Mouse (Mus musculus): ENCODE data around the gene Ift52. TPM values are rescaled to one million over a fixed set of nuclear protein-coding genes. Genes with fewer than 3 reads are reported as not detected.
A peak's percentile ranks its signal among the peaks of the same experiment; 100 is the strongest.

Ift52 gene
- polyA plus RNA-seq, 1 experiment from 2014 or later, result 55.3 TPM

DNA sequence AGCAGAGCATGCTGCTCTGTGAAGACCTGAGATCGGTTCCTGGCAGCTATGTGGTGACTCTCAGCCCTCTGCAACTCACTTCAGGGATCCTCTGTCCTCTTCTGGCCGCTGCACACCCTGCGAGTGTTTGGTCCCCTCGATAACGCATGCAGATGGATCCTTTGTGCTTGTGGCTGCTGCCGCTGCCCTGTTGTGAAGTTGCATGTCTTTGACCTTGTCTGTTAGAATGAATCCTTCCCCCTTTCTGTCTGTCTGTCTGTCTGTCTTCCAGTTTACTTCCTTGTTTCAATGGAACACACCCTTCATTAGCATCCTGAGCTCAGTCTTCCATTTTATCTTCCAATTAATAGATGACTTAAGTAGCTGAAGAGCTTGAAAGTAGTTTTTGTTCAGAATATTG is 49.2 kb downstream of the Ift52 start:
- Histone ChIP-seq H3K36me3 (ENCODE audit: insufficient read depth, low read length) (peaks cover 28% of the 10 kb centered on the region), H3K27ac (ENCODE audit: low read length) (no peak overlapping the region), H3K27me3 (ENCODE audit: insufficient read depth, low read length) (no peaks in the 10 kb centered on the region), H3K4me2 (replicated peaks; ENCODE audit: low read depth, low read length) (no peak overlapping the region), H3K4me1 (ENCODE audit: insufficient read depth, low read length) (no peaks in the 10 kb centered on the region), H3K9me3 (ENCODE audit: low read length) (no peaks in the 10 kb centered on the region), H3K9ac (replicated peaks; ENCODE audit: low read length) (no peak overlapping the region), H3K4me3 (ENCODE audit: low read length) (no peak overlapping the region)
- 87% methylated on average over 6 of the region's 6 CpGs for WGBS
- ATAC-seq (ENCODE audit: low FRiP score, low TSS enrichment), result no peak

DNA sequence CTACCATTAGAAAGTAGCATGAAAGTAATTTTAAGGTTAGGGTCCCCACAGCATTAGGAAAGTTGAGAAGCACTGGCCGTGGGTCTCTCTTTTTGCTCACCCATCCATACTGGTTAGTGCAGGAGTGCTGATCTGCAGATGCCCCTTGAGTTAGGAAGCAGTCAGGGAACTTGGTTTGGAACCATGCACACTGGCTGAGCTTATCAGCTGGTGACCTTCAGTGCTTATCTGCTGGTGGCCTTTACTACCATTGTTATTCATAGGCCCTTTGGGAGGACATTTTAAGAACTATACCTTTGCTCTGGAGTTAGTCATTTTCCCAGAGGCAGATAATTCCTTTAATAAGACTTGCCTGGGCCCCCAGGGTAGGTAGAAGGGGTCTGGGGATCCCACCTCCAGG is 50.1 kb downstream of the Ift52 start:
- no peak for ATAC-seq (ENCODE audit: low FRiP score, low TSS enrichment)
- no peak overlapping the region for H3K4me3 ChIP-seq (ENCODE audit: low read length)
- no peaks in the 10 kb centered on the region for H3K9me3 ChIP-seq (ENCODE audit: low read length)
- no peaks in the 10 kb centered on the region for H3K27me3 ChIP-seq (ENCODE audit: insufficient read depth, low read length)
- no peak overlapping the region for H3K9ac ChIP-seq (replicated peaks; ENCODE audit: low read length)
- no peaks in the 10 kb centered on the region for H3K4me1 ChIP-seq (ENCODE audit: insufficient read depth, low read length)
- H3K36me3 ChIP-seq (ENCODE audit: insufficient read depth, low read length), result peaks cover 27% of the 10 kb centered on the region
- 82% methylated on average over 1 of the region's 1 CpGs for WGBS
- H3K4me2 ChIP-seq (replicated peaks; ENCODE audit: low read depth, low read length), result no peak overlapping the region
- H3K27ac ChIP-seq (ENCODE audit: low read length), result no peak overlapping the region

DNA sequence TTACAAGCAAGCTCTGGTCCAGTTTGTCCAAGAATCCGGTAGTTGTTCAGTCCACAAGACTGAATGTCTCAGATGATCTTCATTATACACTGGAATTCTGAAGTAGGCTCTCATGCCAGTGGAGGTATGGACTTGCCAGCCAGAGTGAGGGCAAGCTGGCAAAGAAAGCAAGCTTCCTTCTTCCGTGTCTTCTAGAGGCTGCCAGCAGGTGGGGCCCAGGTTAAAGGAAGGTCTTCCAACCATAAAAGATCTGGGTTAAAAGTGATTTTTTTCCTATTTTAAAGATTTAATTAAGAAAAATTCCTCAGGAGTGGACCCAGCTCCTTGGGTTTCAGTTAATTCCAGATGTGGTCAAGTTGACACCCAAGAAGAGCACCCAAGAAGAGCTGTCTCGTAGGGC is 53.1 kb downstream of the Ift52 start:
- 82% methylated on average over 3 of the region's 3 CpGs for WGBS
- no peak for ATAC-seq (ENCODE audit: low FRiP score, low TSS enrichment)

DNA sequence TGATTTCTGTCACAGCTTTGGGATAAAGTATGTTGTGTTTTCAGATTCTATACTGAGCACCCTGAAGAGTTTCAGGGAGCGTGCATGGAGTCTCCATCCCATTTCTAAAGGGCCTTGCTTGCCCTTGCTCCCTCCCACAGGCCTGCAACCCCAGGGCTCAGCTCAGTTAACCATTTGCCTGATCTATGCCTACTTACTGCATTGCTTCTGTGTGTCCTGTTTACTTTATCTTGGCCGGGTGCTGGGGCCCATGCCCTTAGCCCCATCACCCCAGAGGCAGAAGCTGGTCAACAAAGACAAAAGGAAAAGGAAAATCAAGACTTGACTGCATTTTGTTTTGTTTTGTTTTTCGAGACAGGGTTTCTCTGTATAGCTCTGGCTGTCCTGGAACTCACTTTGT is 54.4 kb downstream of the Ift52 start:
- H3K36me3 ChIP-seq (ENCODE audit: insufficient read depth, low read length), result peaks cover 19% of the 10 kb centered on the region
- WGBS, result 71% methylated on average over 3 of the region's 3 CpGs
- no peak for ATAC-seq (ENCODE audit: low FRiP score, low TSS enrichment)
- H3K27ac ChIP-seq (ENCODE audit: low read length), result no peak overlapping the region
- no peaks in the 10 kb centered on the region for H3K4me1 ChIP-seq (ENCODE audit: insufficient read depth, low read length)
- no peaks in the 10 kb centered on the region for H3K9me3 ChIP-seq (ENCODE audit: low read length)
- H3K9ac ChIP-seq (replicated peaks; ENCODE audit: low read length), result no peak overlapping the region
- no peaks in the 10 kb centered on the region for H3K27me3 ChIP-seq (ENCODE audit: insufficient read depth, low read length)
- no peak overlapping the region for H3K4me3 ChIP-seq (ENCODE audit: low read length)
- no peak overlapping the region for H3K4me2 ChIP-seq (replicated peaks; ENCODE audit: low read depth, low read length)

More for the DNA sequence above, 53.1 kb downstream of the Ift52 start:
- H3K36me3 ChIP-seq (ENCODE audit: insufficient read depth, low read length), result peaks cover 16% of the 10 kb centered on the region
- H3K9ac ChIP-seq (replicated peaks; ENCODE audit: low read length), result no peak overlapping the region
- H3K9me3 ChIP-seq (ENCODE audit: low read length), result no peaks in the 10 kb centered on the region
- no peaks in the 10 kb centered on the region for H3K27me3 ChIP-seq (ENCODE audit: insufficient read depth, low read length)
- H3K4me2 ChIP-seq (replicated peaks; ENCODE audit: low read depth, low read length), result no peak overlapping the region
- H3K4me1 ChIP-seq (ENCODE audit: insufficient read depth, low read length), result no peaks in the 10 kb centered on the region
- H3K4me3 ChIP-seq (ENCODE audit: low read length), result no peak overlapping the region
- H3K27ac ChIP-seq (ENCODE audit: low read length), result no peak overlapping the region

DNA sequence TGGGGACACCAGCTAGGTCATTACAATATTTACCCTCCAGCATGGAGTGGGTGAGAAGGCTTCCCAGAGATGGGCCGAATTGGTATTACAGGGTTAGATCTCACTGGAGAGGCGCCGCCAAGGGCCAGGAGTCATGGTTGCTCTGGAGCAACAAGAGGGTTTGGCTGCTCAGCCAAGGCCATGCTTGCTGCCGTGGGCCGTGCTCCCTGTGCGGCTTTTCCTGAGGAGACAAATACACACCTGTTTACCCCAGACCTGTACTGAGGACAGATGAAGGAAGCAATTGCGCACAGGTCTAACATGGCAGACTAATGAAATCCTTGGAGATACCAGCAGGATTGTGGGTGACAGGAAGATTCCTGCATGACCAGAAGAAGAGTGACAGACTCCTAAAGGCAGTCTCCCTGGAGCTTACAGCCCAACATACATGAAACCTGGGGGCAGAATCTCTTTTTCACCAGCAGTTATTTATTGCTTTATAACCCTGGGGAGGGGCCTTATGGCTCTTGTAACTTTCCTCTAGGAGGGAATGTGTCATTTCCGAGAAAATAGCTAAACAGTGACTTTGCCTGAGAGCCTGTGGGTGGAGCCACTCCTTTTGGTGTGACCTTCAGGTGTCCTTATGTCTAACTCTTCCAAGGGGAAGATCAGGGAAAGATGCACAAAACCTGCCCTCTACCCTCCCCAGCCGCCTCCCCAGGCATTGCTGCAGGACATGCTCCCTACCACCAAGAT is 56.0 kb downstream of the Ift52 start:
- Histone ChIP-seq H3K27ac (ENCODE audit: low read length) (no peak overlapping the region), H3K4me3 (ENCODE audit: low read length) (no peak overlapping the region), H3K4me2 (replicated peaks; ENCODE audit: low read depth, low read length) (no peak overlapping the region), H3K27me3 (ENCODE audit: insufficient read depth, low read length) (no peaks in the 10 kb centered on the region), H3K9ac (replicated peaks; ENCODE audit: low read length) (no peak overlapping the region), H3K9me3 (ENCODE audit: low read length) (no peaks in the 10 kb centered on the region), H3K4me1 (ENCODE audit: insufficient read depth, low read length) (no peaks in the 10 kb centered on the region), H3K36me3 (ENCODE audit: insufficient read depth, low read length) (peaks cover 25% of the 10 kb centered on the region)
- WGBS, result 84% methylated on average over 9 of the region's 9 CpGs
- ATAC-seq (ENCODE audit: low FRiP score, low TSS enrichment), result no peak

DNA sequence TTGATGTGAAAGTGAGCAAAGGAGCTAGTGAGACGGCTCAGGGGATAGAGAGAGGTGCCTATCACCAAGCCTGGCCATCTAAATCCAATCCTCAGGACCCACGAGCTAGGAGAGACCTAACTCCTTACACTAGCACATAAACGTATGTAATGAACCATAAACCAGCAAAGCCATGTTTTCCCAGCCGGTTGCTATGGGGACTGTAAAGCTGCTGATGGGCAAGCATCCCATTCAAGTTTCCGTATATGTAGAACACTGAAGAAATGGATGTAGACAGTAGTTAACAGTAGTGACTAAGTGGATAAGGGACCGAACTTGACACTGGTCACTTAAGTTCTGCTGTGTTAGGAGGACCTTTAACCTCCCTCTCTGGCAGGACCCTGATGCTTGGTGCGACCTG is 56.9 kb downstream of the Ift52 start:
- 75% methylated on average over 7 of the region's 7 CpGs for WGBS
- no peak for ATAC-seq (ENCODE audit: low FRiP score, low TSS enrichment)

DNA sequence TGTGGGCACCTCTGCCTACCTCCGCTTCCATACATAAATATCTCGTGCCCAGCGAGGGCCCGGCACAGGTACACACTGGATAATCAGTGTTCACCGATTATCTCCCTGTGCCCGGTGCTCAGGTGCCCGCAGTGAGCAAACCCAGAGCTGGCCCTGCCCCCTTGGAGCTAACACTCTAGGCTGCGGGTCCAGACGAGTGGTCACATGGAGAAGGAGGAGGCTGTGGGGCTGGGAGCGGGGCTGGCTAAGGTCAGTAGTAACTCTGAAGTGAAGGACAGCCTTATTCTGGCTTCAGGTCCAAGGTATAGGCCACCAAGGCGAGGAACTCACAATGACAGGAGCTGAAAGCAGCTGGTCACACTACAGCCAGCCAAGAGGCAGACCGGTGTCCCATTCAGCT is 57.7 kb downstream of the Ift52 start:
- peaks cover 28% of the 10 kb centered on the region for H3K36me3 ChIP-seq (ENCODE audit: insufficient read depth, low read length)
- WGBS, result 96% methylated on average over 12 of the region's 12 CpGs
- ATAC-seq (ENCODE audit: low FRiP score, low TSS enrichment), result no peak

More for the DNA sequence above, 56.9 kb downstream of the Ift52 start:
- H3K27ac ChIP-seq (ENCODE audit: low read length), result no peak overlapping the region
- H3K9me3 ChIP-seq (ENCODE audit: low read length), result no peaks in the 10 kb centered on the region
- no peak overlapping the region for H3K4me2 ChIP-seq (replicated peaks; ENCODE audit: low read depth, low read length)
- H3K4me3 ChIP-seq (ENCODE audit: low read length), result no peak overlapping the region
- H3K36me3 ChIP-seq (ENCODE audit: insufficient read depth, low read length), result peaks cover 25% of the 10 kb centered on the region
- no peak overlapping the region for H3K9ac ChIP-seq (replicated peaks; ENCODE audit: low read length)
- H3K27me3 ChIP-seq (ENCODE audit: insufficient read depth, low read length), result no peaks in the 10 kb centered on the region
- H3K4me1 ChIP-seq (ENCODE audit: insufficient read depth, low read length), result no peaks in the 10 kb centered on the region

DNA sequence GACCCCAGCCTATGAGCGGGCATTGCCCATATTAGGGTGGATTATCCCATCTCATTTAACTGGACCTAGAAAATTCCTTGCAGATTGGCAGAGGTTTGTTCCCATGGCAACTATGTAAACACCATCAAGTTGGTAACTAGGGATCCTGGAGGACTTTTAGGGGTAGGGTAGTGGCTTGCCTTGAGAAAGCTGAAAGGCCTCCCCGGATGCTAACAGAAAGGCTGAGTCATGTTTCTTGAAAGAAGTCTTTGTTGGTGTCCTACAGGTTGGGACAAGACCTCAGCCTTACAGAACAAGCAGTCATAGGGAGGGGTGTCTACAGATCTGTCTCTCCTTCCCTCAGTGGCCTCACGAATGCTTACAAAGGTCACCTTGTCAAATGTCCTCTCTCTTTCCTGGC is 58.1 kb downstream of the Ift52 start:
- peaks cover 28% of the 10 kb centered on the region for H3K36me3 ChIP-seq (ENCODE audit: insufficient read depth, low read length)
- 89% methylated on average over 3 of the region's 3 CpGs for WGBS
- H3K9ac ChIP-seq (replicated peaks; ENCODE audit: low read length), result no peak overlapping the region
- no peaks in the 10 kb centered on the region for H3K27me3 ChIP-seq (ENCODE audit: insufficient read depth, low read length)
- no peaks in the 10 kb centered on the region for H3K4me1 ChIP-seq (ENCODE audit: insufficient read depth, low read length)
- H3K4me3 ChIP-seq (ENCODE audit: low read length), result no peak overlapping the region
- H3K4me2 ChIP-seq (replicated peaks; ENCODE audit: low read depth, low read length), result no peak overlapping the region
- ATAC-seq (ENCODE audit: low FRiP score, low TSS enrichment), result no peak
- H3K9me3 ChIP-seq (ENCODE audit: low read length), result no peaks in the 10 kb centered on the region
- no peak overlapping the region for H3K27ac ChIP-seq (ENCODE audit: low read length)

More for the DNA sequence above, 57.7 kb downstream of the Ift52 start:
- H3K4me2 ChIP-seq (replicated peaks; ENCODE audit: low read depth, low read length), result no peak overlapping the region
- no peak overlapping the region for H3K27ac ChIP-seq (ENCODE audit: low read length)
- no peaks in the 10 kb centered on the region for H3K9me3 ChIP-seq (ENCODE audit: low read length)
- no peaks in the 10 kb centered on the region for H3K4me1 ChIP-seq (ENCODE audit: insufficient read depth, low read length)
- no peak overlapping the region for H3K9ac ChIP-seq (replicated peaks; ENCODE audit: low read length)
- H3K27me3 ChIP-seq (ENCODE audit: insufficient read depth, low read length), result no peaks in the 10 kb centered on the region
- H3K4me3 ChIP-seq (ENCODE audit: low read length), result no peak overlapping the region

DNA sequence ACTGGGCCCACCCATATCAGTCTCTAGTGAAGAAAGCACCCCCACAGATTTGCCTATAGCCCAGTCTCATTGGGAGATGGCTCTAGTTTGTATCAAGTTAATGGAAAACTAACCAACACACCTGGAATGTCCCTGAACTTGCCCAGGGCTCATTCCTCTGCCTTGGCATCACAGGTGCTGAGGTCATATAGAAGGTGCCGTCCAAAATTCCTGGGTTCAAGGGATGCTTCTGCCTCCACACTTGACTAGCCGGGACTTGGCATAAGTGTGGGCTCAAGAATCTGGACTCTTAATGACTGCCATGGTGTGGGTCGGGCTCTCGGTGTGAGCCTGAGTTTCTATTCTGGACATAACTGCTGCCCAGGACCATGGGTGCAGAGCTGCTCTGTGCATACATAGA is 61.9 kb downstream of the Ift52 start:
- H3K4me2 ChIP-seq (replicated peaks; ENCODE audit: low read depth, low read length), result no peak overlapping the region
- H3K27me3 ChIP-seq (ENCODE audit: insufficient read depth, low read length), result no peaks in the 10 kb centered on the region
- no peaks in the 10 kb centered on the region for H3K9me3 ChIP-seq (ENCODE audit: low read length)
- no peak overlapping the region for H3K4me3 ChIP-seq (ENCODE audit: low read length)
- H3K36me3 ChIP-seq (ENCODE audit: insufficient read depth, low read length), result peaks cover 26% of the 10 kb centered on the region
- H3K9ac ChIP-seq (replicated peaks; ENCODE audit: low read length), result no peak overlapping the region
- WGBS, result 90% methylated on average over 4 of the region's 4 CpGs
- H3K27ac ChIP-seq (ENCODE audit: low read length), result no peak overlapping the region
- H3K4me1 ChIP-seq (ENCODE audit: insufficient read depth, low read length), result no peaks in the 10 kb centered on the region
- no peak for ATAC-seq (ENCODE audit: low FRiP score, low TSS enrichment)

DNA sequence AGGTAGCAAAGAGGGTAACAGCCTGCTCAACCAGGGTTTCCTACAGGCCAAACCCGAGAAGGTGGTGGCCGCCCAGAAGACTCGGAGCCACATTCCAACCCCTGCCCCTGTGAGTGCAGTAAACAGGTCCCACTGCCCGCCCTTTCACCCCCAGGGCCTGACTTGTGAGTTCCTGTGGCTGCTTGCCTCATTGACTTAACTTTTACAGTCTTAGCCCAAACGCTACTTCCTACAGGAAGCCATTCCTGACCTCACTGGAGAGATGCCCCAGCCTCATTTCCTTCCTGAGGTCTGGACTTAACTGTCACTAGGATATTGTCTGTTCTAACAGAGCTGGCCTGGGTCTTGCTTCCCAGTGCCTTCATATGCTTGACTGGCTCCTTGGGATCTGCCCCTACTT is 65.4 kb downstream of the Ift52 start:
- ATAC-seq (ENCODE audit: low FRiP score, low TSS enrichment), result peak; percentile 78
- H3K27ac ChIP-seq (ENCODE audit: low read length), result peak overlapping the region; percentile 46; the same call in 1 of the 2 replicates
- no peak overlapping the region for H3K9ac ChIP-seq (replicated peaks; ENCODE audit: low read length)
- H3K4me2 ChIP-seq (replicated peaks; ENCODE audit: low read depth, low read length), result no peak overlapping the region
- no peaks in the 10 kb centered on the region for H3K9me3 ChIP-seq (ENCODE audit: low read length)
- WGBS, result 51% methylated on average over 5 of the region's 5 CpGs
- H3K4me1 ChIP-seq (ENCODE audit: insufficient read depth, low read length), result no peaks in the 10 kb centered on the region
- H3K36me3 ChIP-seq (ENCODE audit: insufficient read depth, low read length), result peaks cover 7% of the 10 kb centered on the region
- no peaks in the 10 kb centered on the region for H3K27me3 ChIP-seq (ENCODE audit: insufficient read depth, low read length)
- no peak overlapping the region for H3K4me3 ChIP-seq (ENCODE audit: low read length)

Measured in kidney, embryonic 16.5 days (tissue).